Mouse (Mus musculus): ENCODE measurements at regions not wholly inside any gene's neighbourhood (a gene's known extent, or its start where the extent isn't known, plus 50 kb on each side); places are given as distances from the start of the nearest gene placed in this dataset.

- no peak for DNase-seq (ENCODE audit: low read depth)
These were observed 564.4 kb upstream of the Tbl1xr1 start for GRCm38 (mm10) chr3:21512081-21512480.

DNA sequence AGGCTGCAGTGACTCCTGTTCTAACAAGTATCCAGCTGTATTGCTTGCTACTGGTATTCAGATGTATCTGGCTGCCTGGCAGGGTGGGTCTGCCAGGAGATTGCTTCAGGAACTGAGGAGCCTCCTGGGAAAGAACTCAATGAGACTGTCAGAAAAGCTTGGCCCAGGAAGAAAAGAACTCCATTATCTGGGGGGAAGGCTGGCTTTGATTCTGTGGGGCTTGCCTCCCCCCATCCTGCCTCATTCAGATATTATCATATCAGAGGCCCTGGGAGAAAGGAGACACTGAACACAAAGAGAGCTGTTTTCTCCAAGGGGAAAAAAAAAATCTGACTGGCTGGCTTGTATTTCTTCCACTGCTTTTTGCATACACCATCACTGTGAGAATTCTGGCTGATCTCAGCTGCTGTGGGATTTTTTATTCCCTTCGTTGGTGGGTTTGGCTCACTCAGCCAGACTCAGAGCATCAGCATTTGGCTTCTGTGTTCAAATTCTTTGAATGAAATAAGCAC lies 552.0 kb upstream of the Tbl1xr1 start:
- no peak for DNase-seq (ENCODE audit: low read depth)

DNA sequence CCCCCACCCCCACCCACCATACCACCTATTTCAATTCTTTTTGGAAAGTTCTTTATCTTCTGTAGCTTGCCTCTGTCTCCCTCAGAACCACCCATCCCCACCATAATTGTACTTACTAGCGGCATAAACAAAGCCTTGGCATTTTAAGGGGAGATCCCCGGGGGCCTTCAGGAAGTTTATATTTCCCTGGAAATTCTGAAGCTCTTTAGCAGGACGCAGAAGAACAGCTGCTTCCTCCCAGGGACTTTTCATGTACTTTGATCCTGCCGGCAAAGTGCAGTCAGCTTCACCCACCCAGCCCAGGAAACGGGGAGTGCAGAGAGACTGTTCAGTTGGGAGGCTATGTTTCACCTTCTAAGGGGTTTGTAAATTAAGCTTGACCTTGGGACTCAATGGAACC lies 545.6 kb upstream of the Tbl1xr1 start:
- DNase-seq (ENCODE audit: low read depth): no peak

DNA sequence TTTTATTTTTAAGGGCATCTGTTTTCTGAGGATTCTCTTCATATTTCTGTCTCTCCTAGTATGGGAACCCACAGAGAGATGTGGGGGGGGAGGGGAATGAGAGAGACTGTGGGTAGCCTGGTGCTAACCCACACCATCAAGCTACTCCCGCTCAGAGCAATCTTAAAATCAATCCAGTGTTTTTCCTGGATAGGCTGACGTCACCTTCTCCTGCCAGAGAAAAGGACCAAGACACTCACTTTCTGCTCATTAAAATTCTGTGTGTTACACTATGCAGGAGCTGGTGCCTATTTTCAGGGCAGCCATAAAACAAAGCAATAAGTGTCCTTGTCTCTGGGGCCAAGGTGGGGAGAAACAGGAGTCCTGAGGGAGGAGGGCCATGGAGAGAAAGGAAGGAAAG lies 537.3 kb upstream of the Tbl1xr1 start:
- no peak for DNase-seq (ENCODE audit: low read depth)

GRCm38 (mm10) chr3:21544456-21544855 lies 532.0 kb upstream of the Tbl1xr1 start:
- DNase-seq (ENCODE audit: low read depth): no peak

DNA sequence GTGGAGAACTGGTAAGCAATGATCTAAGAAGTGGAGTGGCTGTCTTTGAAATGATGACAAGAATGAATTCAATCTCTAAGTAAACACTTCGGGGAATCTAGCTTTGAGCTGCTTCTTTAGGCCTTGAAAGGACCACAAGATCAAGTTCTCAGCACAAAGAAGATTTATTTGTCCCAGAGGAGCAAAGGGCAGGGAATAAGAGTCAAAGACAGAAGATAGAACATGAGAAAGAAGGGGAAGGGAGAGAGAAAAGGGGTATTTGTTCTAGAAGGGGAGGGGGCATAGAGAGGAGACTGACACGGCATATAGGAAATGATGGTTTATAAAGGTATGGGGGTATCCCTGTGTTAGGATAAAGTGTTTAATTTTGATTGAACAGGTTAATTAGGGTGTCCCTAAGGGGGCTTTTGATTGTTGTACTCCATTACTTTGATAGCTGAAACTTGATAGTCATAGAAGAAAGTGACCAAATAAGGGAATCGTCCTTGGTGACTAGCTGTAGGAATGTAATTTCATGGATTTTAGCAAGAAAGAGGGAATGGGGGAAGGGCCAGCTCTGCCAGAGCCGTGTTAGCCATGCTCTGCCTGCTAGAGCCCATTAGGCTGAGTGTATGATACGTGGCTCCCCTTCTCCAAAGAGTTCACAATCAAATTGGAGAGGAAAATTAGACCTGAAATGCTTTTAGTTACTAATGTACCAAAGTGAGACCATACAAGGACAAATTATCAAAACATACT lies 531.1 kb upstream of the Tbl1xr1 start:
- no peak for DNase-seq (ENCODE audit: low read depth)

- DNase-seq (ENCODE audit: low read depth): no peak
These were observed 530.0 kb upstream of the Tbl1xr1 start for GRCm38 (mm10) chr3:21546411-21546810.

DNA sequence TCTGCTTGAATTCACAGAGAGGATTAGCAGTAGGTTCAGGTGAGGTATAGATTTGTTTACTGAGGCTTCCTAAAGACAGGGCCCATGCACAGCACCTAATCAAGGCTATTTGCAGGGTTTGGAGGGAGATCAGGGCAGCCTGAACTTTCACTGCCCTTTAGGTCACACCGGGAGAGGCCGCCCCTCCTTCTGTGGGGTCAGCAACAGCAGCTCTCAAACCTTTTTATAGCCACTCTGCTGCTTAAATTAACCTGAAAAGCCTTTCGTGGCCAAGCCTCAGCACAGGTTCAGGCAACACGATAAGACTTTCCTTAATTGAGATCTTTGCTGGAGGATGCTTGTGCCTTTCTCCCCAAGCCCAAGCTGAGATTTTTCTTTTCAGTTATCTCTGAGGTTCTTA lies 526.8 kb upstream of the Tbl1xr1 start:
- no peak for DNase-seq (ENCODE audit: low read depth)

DNA sequence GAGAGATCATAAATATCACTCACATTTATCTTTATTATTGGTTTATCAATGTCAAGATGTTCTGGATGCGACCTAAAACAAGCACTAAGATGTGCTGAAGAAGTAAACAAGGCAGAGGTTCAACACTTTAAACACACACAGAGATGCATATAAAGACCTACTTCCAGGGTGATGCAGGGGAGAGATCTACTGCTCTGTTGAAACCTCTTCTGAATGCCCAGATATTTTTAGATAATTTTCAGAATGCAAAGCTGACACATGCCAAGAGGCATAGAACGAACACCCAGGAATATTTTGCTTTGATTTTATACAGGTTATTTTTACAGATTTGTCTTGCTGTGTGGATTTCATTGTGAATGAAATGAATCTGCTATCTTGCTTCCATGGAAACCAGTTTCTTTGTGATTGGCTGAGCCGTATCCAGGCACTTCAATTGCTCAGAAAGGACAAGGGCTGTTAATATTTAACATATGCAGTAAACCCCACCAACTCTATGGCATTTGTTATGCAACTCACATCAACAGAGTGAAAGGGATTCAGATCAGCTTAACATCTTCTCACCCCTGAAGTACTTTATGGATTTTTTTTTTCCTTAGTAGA lies 523.2 kb upstream of the Tbl1xr1 start:
- no peak for DNase-seq (ENCODE audit: low read depth)

GRCm38 (mm10) chr3:21553859-21554258 lies 522.6 kb upstream of the Tbl1xr1 start:
- DNase-seq (ENCODE audit: low read depth): no peak

GRCm38 (mm10) chr3:21557963-21558441 lies 518.5 kb upstream of the Tbl1xr1 start:
- DNase-seq (ENCODE audit: low read depth): no peak

- no peak for DNase-seq (ENCODE audit: low read depth)
These were observed 513.6 kb upstream of the Tbl1xr1 start for GRCm38 (mm10) chr3:21562771-21563312.

GRCm38 (mm10) chr3:21563454-21563853 lies 513.0 kb upstream of the Tbl1xr1 start:
- DNase-seq (ENCODE audit: low read depth): no peak

DNA sequence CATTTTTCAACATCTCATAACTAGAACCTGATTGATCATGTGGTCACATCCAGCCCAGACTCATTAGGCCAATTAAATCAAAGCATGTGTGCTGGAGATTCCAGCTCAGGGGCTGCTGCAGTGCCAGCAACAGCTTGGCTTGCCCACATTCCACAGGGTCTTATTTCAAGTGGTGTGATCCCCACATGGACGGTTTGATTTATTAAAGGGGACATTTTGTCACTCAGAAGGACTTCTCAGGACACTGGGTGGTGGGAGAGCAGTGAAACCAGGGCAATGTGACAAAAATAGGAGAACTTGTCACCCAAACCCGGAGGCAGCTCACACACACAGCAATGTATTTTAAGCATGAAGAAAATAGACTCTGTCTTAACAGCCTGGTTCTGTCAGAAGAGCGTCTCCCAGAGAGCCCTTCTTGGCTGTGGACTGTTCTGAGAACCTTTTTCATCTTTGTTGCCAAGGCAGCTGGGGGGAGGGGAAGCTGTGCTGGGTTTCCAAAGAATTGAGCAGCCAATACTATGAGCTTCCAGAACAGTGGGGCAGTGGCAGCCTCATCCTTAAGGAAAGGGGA lies 512.2 kb upstream of the Tbl1xr1 start:
- DNase-seq (ENCODE audit: low read depth): no peak

GRCm38 (mm10) chr3:21564847-21565485 lies 511.5 kb upstream of the Tbl1xr1 start:
- DNase-seq (ENCODE audit: low read depth): no peak

DNA sequence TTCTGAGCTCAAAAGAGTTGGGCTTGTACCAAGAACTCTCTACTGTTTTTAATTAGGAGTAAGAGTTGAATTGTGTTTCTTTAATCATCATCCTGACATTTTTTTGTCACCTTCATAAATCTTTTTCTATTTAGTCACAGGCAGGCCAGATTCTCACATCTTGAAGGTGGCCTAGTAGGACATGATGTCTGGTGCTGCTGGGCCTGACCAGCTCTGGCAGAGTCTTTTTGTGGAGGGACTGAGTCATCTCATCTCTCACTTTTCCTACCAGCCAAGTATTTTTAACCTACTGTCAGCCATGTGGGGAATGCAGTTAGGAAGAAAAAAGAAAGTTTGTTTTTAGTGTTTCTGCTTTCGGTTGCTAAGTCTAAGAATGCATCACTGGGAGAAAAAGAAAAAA lies 506.7 kb upstream of the Tbl1xr1 start:
- no peak for DNase-seq (ENCODE audit: low read depth)

GRCm38 (mm10) chr3:21578635-21579034 lies 497.8 kb upstream of the Tbl1xr1 start:
- no peak for DNase-seq (ENCODE audit: low read depth)

GRCm38 (mm10) chr3:21582122-21582521 lies 494.3 kb upstream of the Tbl1xr1 start:
- no peak for DNase-seq (ENCODE audit: low read depth)

GRCm38 (mm10) chr3:21585767-21586166 lies 490.7 kb upstream of the Tbl1xr1 start:
- no peak for DNase-seq (ENCODE audit: low read depth)

- DNase-seq (ENCODE audit: low read depth): no peak
These were observed 469.6 kb upstream of the Tbl1xr1 start for GRCm38 (mm10) chr3:21606846-21607245.

DNA sequence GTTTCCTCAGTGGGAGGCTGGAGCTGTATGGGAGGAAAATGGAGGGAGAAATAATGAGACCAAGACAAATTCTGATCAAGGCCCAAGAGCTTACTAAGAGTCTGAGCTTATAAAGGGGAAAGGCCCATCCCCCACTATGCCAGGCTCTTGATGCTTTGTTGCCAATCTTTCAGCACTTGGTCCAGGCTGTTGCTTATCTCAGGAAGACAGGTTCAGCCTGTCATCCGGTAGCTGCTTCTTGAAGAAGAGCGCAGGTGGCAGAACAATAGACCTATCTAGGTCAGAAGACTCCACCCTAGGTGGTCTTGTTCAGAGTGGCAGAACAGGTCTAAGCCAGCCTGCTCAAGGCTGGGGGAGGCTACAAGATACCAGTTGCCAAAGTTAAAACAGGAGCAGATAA lies 466.2 kb upstream of the Tbl1xr1 start:
- DNase-seq (ENCODE audit: low read depth): no peak

DNA sequence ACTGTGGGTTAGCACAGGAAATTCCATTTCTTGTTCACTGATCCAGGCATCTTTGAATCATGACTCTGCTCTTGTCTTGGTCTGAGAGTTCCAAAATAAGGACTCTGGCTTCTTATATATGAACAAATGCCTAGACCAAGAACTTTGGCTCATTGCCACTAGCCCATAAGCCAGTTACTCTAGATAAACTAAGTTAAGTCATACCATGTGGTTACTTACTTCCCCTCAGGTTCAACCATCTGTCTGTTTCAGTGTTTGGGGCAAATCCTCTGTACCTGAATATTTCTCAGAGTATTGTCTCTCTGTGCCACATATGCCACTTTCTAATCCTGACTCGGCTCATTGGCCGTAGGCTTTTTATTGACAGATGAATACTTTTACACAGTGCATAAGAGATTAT lies 454.7 kb upstream of the Tbl1xr1 start:
- no peak for DNase-seq (ENCODE audit: low read depth)

All from naive thymus-derived CD4-positive, alpha-beta T cell, adult 2 months (primary cell).